Mouse (Mus musculus) midbrain, embryonic 15.5 days (tissue): ENCODE results near the gene Lonp2. TPM values are rescaled to one million over a fixed set of nuclear protein-coding genes. Genes with fewer than 3 reads are reported as not detected.

Experiments used
- ATAC-seq: fragments of 200-750 bp; cut with Nextera tagmentation; replicated peaks from 2 replicates; pipeline ENCODE4 v1.8.0; 2017; ENCODE audit warnings: moderate TSS enrichment
- H3K27ac ChIP-seq: fragments of 300-500 bp; sonication (generic); 2 replicates; pipeline ENCODE4 v1.5.1; 2015; ENCODE audit warnings: mild to moderate bottlenecking, inconsistent platforms
- H3K27me3 ChIP-seq: fragments of 300-500 bp; sonication (generic); replicated peaks from 2 replicates; pipeline ENCODE4 v1.6.1; 2015; ENCODE audit warnings: inconsistent platforms
- H3K36me3 ChIP-seq: fragments of 300-500 bp; sonication (generic); replicated peaks from 2 replicates; pipeline ENCODE4 v1.6.1; 2015; ENCODE audit warnings: inconsistent platforms
- H3K4me1 ChIP-seq: fragments of 300-500 bp; sonication (generic); 2 replicates; pipeline ENCODE4 v1.6.1; 2015; ENCODE audit warnings: inconsistent platforms
- H3K4me2 ChIP-seq: fragments of 300-500 bp; sonication (generic); 2 replicates; pipeline ENCODE4 v1.6.1; 2015; ENCODE audit warnings: inconsistent platforms, mild to moderate bottlenecking, moderate library complexity
- H3K4me3 ChIP-seq: fragments of 300-500 bp; sonication (generic); 2 replicates; pipeline ENCODE4 v1.5.1; 2015; ENCODE audit warnings: mild to moderate bottlenecking, inconsistent platforms
- H3K9ac ChIP-seq: fragments of 300-500 bp; sonication (generic); 2 replicates; pipeline ENCODE4 v1.6.1; 2015; ENCODE audit warnings: mild to moderate bottlenecking, inconsistent platforms
- H3K9me3 ChIP-seq: fragments of 300-500 bp; sonication (generic); 2 replicates; pipeline ENCODE4 v1.6.1; 2016; ENCODE audit warnings: inconsistent platforms
- WGBS: fragments of 180-500 bp; shearing (Covaris S2); methylation state at CpG from one replicate; pipeline ENCODE4 v1.1.7; 2015; ENCODE audit warnings: mixed read lengths; 5-methylcytosine and 5-hydroxymethylcytosine counted together
- polyA plus RNA-seq: library from polyadenylated mRNA; unstranded; fragments of >200 nt; fragmentation: Nextera tagmentation; extraction: Ambion mirVana; gene quantifications from 2 replicates; pipeline ENCODE4 v1.2.1, GENCODE M21; 2015

Lonp2 gene
- polyA plus RNA-seq = 84.7 and 86.6 TPM in 2 replicates

GRCm38 (mm10) chr8:86623911-86624731, at the start of gene Lonp2:
TSS of gene Lonp2 (plus strand) at chr8:86624043.
- H3K9me3 ChIP-seq = no peaks in the 10 kb centered on the region
- H3K27me3 ChIP-seq = no peaks in the 10 kb centered on the region
- H3K4me1 ChIP-seq = peaks cover 19% of the 10 kb centered on the region
- peak within 1 kb of the TSS; percentile 80 for H3K4me2 ChIP-seq
- peak within 1 kb of the TSS; percentile 94 for H3K4me3 ChIP-seq
- peak within 1 kb of the TSS; percentile 75 for H3K9ac ChIP-seq
- ATAC-seq = peak; percentile 98
- under 1% methylated on average over 62 of the region's 62 CpGs for WGBS
- H3K27ac ChIP-seq = peak within 1 kb of the TSS; percentile 91
- H3K36me3 ChIP-seq = no peaks in the 10 kb centered on the region

GRCm38 (mm10) chr8:86577547-86577946, 46.3 kb upstream of the Lonp2 start:
- ATAC-seq = no peak
- H3K4me1 ChIP-seq = peaks cover 6% of the 10 kb centered on the region; the same call in 1 of the 2 replicates
- 72% methylated on average over 8 of the region's 8 CpGs for WGBS
- H3K4me3 ChIP-seq = no peak overlapping the region
- H3K36me3 ChIP-seq = no peaks in the 10 kb centered on the region
- H3K4me2 ChIP-seq = no peak overlapping the region
- H3K9ac ChIP-seq = no peak overlapping the region
- H3K9me3 ChIP-seq = no peaks in the 10 kb centered on the region
- no peaks in the 10 kb centered on the region for H3K27me3 ChIP-seq
- no peak overlapping the region for H3K27ac ChIP-seq

GRCm38 (mm10) chr8:86578076-86578475, 45.8 kb upstream of the Lonp2 start:
- Histone ChIP-seq H3K4me3 (no peak overlapping the region), H3K27ac (0 out of 2 replicates have a peak overlapping the region, but pooled peaks have one; percentile 37), H3K36me3 (no peaks in the 10 kb centered on the region), H3K4me2 (no peak overlapping the region), H3K4me1 (peaks cover 6% of the 10 kb centered on the region; the same call in 1 of the 2 replicates), H3K9me3 (no peaks in the 10 kb centered on the region), H3K9ac (no peak overlapping the region), H3K27me3 (no peaks in the 10 kb centered on the region)
- WGBS = 59% methylated on average over 9 of the region's 9 CpGs
- ATAC-seq = no peak

GRCm38 (mm10) chr8:86578693-86579092, 45.1 kb upstream of the Lonp2 start:
- 71% methylated on average over 8 of the region's 8 CpGs for WGBS
- Histone ChIP-seq H3K4me2 (no peak overlapping the region), H3K9me3 (no peaks in the 10 kb centered on the region), H3K4me3 (no peak overlapping the region), H3K27me3 (no peaks in the 10 kb centered on the region), H3K4me1 (peaks cover 6% of the 10 kb centered on the region; the same call in 1 of the 2 replicates), H3K27ac (no peak overlapping the region), H3K9ac (no peak overlapping the region), H3K36me3 (no peaks in the 10 kb centered on the region)
- ATAC-seq = no peak

- no peak for ATAC-seq
- Histone ChIP-seq H3K4me3 (no peak within 1 kb of the TSS), H3K4me2 (no peak within 1 kb of the TSS), H3K27me3 (no peaks in the 10 kb centered on the region), H3K9me3 (no peaks in the 10 kb centered on the region), H3K4me1 (peaks cover 9% of the 10 kb centered on the region; the same call in 1 of the 2 replicates), H3K36me3 (no peaks in the 10 kb centered on the region), H3K27ac (no peak within 1 kb of the TSS), H3K9ac (no peak within 1 kb of the TSS)
Observed at GRCm38 (mm10) chr8:86580458-86580857, 43.4 kb upstream of the Lonp2 start, which contains the start of gene Abcc12. TSS of gene Abcc12 (minus strand) at chr8:86580686.

- WGBS = 76% methylated on average over 4 of the region's 4 CpGs
- H3K27ac ChIP-seq = no peak overlapping the region
- peaks cover 9% of the 10 kb centered on the region; the same call in 1 of the 2 replicates for H3K4me1 ChIP-seq
- H3K4me2 ChIP-seq = no peak overlapping the region
- no peak for ATAC-seq
- H3K9me3 ChIP-seq = no peaks in the 10 kb centered on the region
- H3K27me3 ChIP-seq = no peaks in the 10 kb centered on the region
- no peaks in the 10 kb centered on the region for H3K36me3 ChIP-seq
- H3K9ac ChIP-seq = no peak overlapping the region
- H3K4me3 ChIP-seq = no peak overlapping the region
Observed at GRCm38 (mm10) chr8:86581921-86582331, 41.9 kb upstream of the Lonp2 start.

GRCm38 (mm10) chr8:86585118-86585517, 38.7 kb upstream of the Lonp2 start:
- 2% methylated on average over 11 of the region's 11 CpGs for WGBS

GRCm38 (mm10) chr8:86585532-86585931, 38.3 kb upstream of the Lonp2 start:
- H3K9me3 ChIP-seq = no peaks in the 10 kb centered on the region
- peak overlapping the region; percentile 43 for H3K4me3 ChIP-seq
- peak overlapping the region; percentile 63 for H3K27ac ChIP-seq
- H3K4me1 ChIP-seq = 0 out of 2 replicates have a peak, but pooled peaks cover 3% of the 10 kb centered on the region
- no peaks in the 10 kb centered on the region for H3K27me3 ChIP-seq
- peak; percentile 82 for ATAC-seq
- H3K9ac ChIP-seq = peak overlapping the region; percentile 31; the same call in 1 of the 2 replicates
- under 1% methylated on average over 16 of the region's 16 CpGs for WGBS
- no peaks in the 10 kb centered on the region for H3K36me3 ChIP-seq
- peak overlapping the region; percentile 67 for H3K4me2 ChIP-seq

More at GRCm38 (mm10) chr8:86585118-86585517, 38.7 kb upstream of the Lonp2 start:
- Histone ChIP-seq H3K4me1 (0 out of 2 replicates have a peak, but pooled peaks cover 3% of the 10 kb centered on the region), H3K27me3 (no peaks in the 10 kb centered on the region), H3K9me3 (no peaks in the 10 kb centered on the region), H3K4me3 (peak overlapping the region; percentile 43), H3K36me3 (no peaks in the 10 kb centered on the region), H3K4me2 (peak overlapping the region; percentile 67), H3K9ac (peak overlapping the region; percentile 31; the same call in 1 of the 2 replicates), H3K27ac (peak overlapping the region; percentile 63)
- peak; percentile 79 for ATAC-seq

GRCm38 (mm10) chr8:86586058-86586457, 37.8 kb upstream of the Lonp2 start:
- Histone ChIP-seq H3K27ac (no peak overlapping the region), H3K9ac (no peak overlapping the region), H3K4me2 (no peak overlapping the region), H3K36me3 (no peaks in the 10 kb centered on the region), H3K4me3 (no peak overlapping the region), H3K27me3 (no peaks in the 10 kb centered on the region), H3K9me3 (no peaks in the 10 kb centered on the region), H3K4me1 (0 out of 2 replicates have a peak, but pooled peaks cover 3% of the 10 kb centered on the region)
- 36% methylated on average over 5 of the region's 5 CpGs for WGBS
- ATAC-seq = no peak

- 50% methylated on average over 6 of the region's 6 CpGs for WGBS
- no peak overlapping the region for H3K4me2 ChIP-seq
- H3K27me3 ChIP-seq = no peaks in the 10 kb centered on the region
Observed at GRCm38 (mm10) chr8:86586642-86587041, 37.2 kb upstream of the Lonp2 start.

GRCm38 (mm10) chr8:86588338-86588737, 35.5 kb upstream of the Lonp2 start:
- Histone ChIP-seq H3K4me1 (0 out of 2 replicates have a peak, but pooled peaks cover 3% of the 10 kb centered on the region), H3K27ac (no peak overlapping the region), H3K4me3 (no peak overlapping the region), H3K9ac (no peak overlapping the region), H3K9me3 (no peaks in the 10 kb centered on the region), H3K4me2 (no peak overlapping the region), H3K27me3 (no peaks in the 10 kb centered on the region), H3K36me3 (no peaks in the 10 kb centered on the region)
- 93% methylated on average over 5 of the region's 5 CpGs for WGBS
- no peak for ATAC-seq

More at GRCm38 (mm10) chr8:86586642-86587041, 37.2 kb upstream of the Lonp2 start:
- no peaks in the 10 kb centered on the region for H3K36me3 ChIP-seq
- H3K27ac ChIP-seq = no peak overlapping the region
- no peak overlapping the region for H3K9ac ChIP-seq
- H3K9me3 ChIP-seq = no peaks in the 10 kb centered on the region
- no peak for ATAC-seq
- H3K4me1 ChIP-seq = 0 out of 2 replicates have a peak, but pooled peaks cover 3% of the 10 kb centered on the region
- H3K4me3 ChIP-seq = no peak overlapping the region

- no peak overlapping the region for H3K4me3 ChIP-seq
- H3K36me3 ChIP-seq = no peaks in the 10 kb centered on the region
- no peaks in the 10 kb centered on the region for H3K9me3 ChIP-seq
- H3K4me2 ChIP-seq = no peak overlapping the region
- no peak for ATAC-seq
- H3K9ac ChIP-seq = no peak overlapping the region
- H3K27me3 ChIP-seq = no peaks in the 10 kb centered on the region
- no peaks in the 10 kb centered on the region for H3K4me1 ChIP-seq
- H3K27ac ChIP-seq = no peak overlapping the region
- WGBS = 70% methylated on average over 10 of the region's 10 CpGs
Observed at GRCm38 (mm10) chr8:86593099-86593498, 30.7 kb upstream of the Lonp2 start.
